Mouse (Mus musculus) midbrain, postnatal 0 days (tissue): Measurements from ENCODE around the gene Ppfia4. TPM values are rescaled to one million over a fixed set of nuclear protein-coding genes. Genes with fewer than 3 reads are reported as not detected.

Experiments
- ATAC-seq: fragments of 200-750 bp; cut with Nextera tagmentation; 2 replicates; pipeline ENCODE4 v1.8.0; 2017; ENCODE audit warnings: moderate number of reproducible peaks, mild to moderate bottlenecking, moderate TSS enrichment, moderate library complexity; ENCODE audit not compliant: low FRiP score
- DNase-seq: peaks from one replicate; pipeline ENCODE4 v3.0.0-alpha.2; 2015; ENCODE audit warnings: low spot score
- H3K27ac ChIP-seq: fragments of 300-500 bp; sonication (generic); 2 replicates; pipeline ENCODE4 v1.5.1; 2014; ENCODE audit warnings: low read depth, mild to moderate bottlenecking, low read length, mixed read lengths
- H3K27me3 ChIP-seq: fragments of 300-500 bp; sonication (generic); 2 replicates; pipeline ENCODE4 v1.6.1; 2014; ENCODE audit warnings: low read length, control low read depth, mixed read lengths; ENCODE audit not compliant: insufficient read depth
- H3K36me3 ChIP-seq: fragments of 300-500 bp; sonication (generic); 2 replicates; pipeline ENCODE4 v1.6.1; 2014; ENCODE audit warnings: low read length, control low read depth, mixed read lengths; ENCODE audit not compliant: insufficient read depth
- H3K4me1 ChIP-seq: fragments of 300-500 bp; sonication (generic); 2 replicates; pipeline ENCODE4 v1.6.1; 2014; ENCODE audit warnings: mild to moderate bottlenecking, control low read depth, antibody characterized with exemption, low read length, mixed read lengths; ENCODE audit not compliant: insufficient read depth
- H3K4me2 ChIP-seq: fragments of 300-500 bp; sonication (generic); 2 replicates; pipeline ENCODE4 v1.6.1; 2014; ENCODE audit warnings: low read depth, mild to moderate bottlenecking, low read length, mixed read lengths; ENCODE audit not compliant: poor library complexity, severe bottlenecking
- H3K4me3 ChIP-seq: fragments of 300-500 bp; sonication (generic); 2 replicates; pipeline ENCODE4 v1.5.1; 2014; ENCODE audit warnings: low read depth, mild to moderate bottlenecking, low read length, moderate library complexity
- H3K9ac ChIP-seq: fragments of 300-500 bp; sonication (generic); replicated peaks from 2 replicates; pipeline ENCODE4 v1.6.1; 2014; ENCODE audit warnings: mild to moderate bottlenecking, low read length, moderate library complexity, mixed read lengths; ENCODE audit not compliant: poor library complexity, severe bottlenecking
- H3K9me3 ChIP-seq: fragments of 300-500 bp; sonication (generic); 2 replicates; pipeline ENCODE4 v1.6.1; 2016; ENCODE audit warnings: low read length, control low read depth
- CTCF ChIP-seq: IDR thresholded peaks from 2 replicates; pipeline ENCODE4 v1.5.1; 2016; ENCODE audit warnings: antibody characterized with exemption, mild to moderate bottlenecking
- WGBS: fragments of 180-500 bp; shearing (Covaris S2); extraction: QIAGEN DNeasy Blood & Tissue Kit; methylation state at CpG from one replicate; pipeline ENCODE4 v1.1.7; 2014; 5-methylcytosine and 5-hydroxymethylcytosine counted together
- polyA plus RNA-seq: library from polyadenylated mRNA; unstranded; fragments of >200 nt; fragmentation: Nextera tagmentation; extraction: Ambion mirVana; gene quantifications from 2 replicates; pipeline ENCODE4 v1.2.1, GENCODE M21; 2015
- total RNA-seq: library from RNA; depleted of rRNA; stranded (reverse); fragments of >200 nt; gene quantifications from 2 replicates; pipeline ENCODE4 v1.2.3, GENCODE M21; 2014

Ppfia4 gene
- total and polyA plus RNA-seq, 2 experiments from 2014 or later = 28.7 to 42.0 TPM

DNA sequence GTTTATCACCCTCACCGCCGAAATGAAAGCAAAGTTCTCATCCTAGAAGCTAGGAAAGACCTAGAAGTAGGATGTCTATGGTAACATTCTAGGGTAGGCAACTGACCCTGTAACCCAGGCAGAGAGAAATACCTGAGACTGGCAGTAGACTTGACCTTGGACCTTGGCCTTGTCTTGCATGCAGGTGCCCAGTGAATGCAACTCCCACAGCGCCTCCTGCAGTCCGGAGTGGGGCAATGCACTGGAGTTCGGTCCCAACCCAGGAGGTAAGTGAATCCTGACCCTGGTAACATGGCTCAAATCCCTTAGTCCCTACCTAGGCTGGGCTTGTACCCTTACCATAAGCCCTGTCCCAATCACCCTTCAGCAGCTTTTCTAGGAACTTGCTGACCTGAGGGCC is 41.8 kb downstream of the Ppfia4 start:
- ATAC-seq (no peak), DNase-seq (no peak)
- Histone ChIP-seq H3K36me3 (no peaks in the 10 kb centered on the region), H3K4me2 (no peak overlapping the region), H3K27me3 (no peaks in the 10 kb centered on the region), H3K4me1 (no peaks in the 10 kb centered on the region), H3K4me3 (no peak overlapping the region), H3K9ac (no peak overlapping the region), H3K27ac (no peak overlapping the region), H3K9me3 (no peaks in the 10 kb centered on the region)
- 59% methylated on average over 5 of the region's 5 CpGs for WGBS
- peak; percentile 38; the same call in 1 of the 2 replicates for TF ChIP-seq CTCF

DNA sequence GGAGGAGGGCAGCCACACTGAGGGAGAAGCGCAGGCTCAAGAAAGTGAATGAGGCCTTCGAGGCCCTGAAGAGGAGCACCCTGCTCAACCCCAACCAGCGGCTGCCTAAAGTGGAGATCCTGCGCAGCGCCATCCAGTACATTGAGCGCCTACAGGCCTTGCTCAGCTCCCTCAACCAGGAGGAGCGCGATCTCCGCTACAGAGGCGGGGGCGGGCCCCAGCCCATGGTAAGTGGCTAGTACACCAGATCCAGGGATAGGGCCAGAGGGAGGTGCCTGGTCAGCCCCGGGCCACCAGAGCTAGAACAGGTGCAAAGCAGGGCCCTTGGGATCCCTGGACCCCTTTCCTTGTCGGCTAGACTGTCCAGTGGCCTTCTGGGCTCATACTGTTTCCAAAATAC is 42.4 kb downstream of the Ppfia4 start:
- no peak overlapping the region for H3K27ac ChIP-seq
- TF ChIP-seq CTCF = no peak
- no peak overlapping the region for H3K9ac ChIP-seq
- ATAC-seq (peak; percentile 34; the same call in 1 of the 2 replicates), DNase-seq (no peak)
- no peaks in the 10 kb centered on the region for H3K4me1 ChIP-seq
- H3K9me3 ChIP-seq = no peaks in the 10 kb centered on the region
- no peaks in the 10 kb centered on the region for H3K27me3 ChIP-seq
- H3K4me3 ChIP-seq = no peak overlapping the region
- no peak overlapping the region for H3K4me2 ChIP-seq
- 95% methylated on average over 12 of the region's 13 CpGs for WGBS
- H3K36me3 ChIP-seq = no peaks in the 10 kb centered on the region

DNA sequence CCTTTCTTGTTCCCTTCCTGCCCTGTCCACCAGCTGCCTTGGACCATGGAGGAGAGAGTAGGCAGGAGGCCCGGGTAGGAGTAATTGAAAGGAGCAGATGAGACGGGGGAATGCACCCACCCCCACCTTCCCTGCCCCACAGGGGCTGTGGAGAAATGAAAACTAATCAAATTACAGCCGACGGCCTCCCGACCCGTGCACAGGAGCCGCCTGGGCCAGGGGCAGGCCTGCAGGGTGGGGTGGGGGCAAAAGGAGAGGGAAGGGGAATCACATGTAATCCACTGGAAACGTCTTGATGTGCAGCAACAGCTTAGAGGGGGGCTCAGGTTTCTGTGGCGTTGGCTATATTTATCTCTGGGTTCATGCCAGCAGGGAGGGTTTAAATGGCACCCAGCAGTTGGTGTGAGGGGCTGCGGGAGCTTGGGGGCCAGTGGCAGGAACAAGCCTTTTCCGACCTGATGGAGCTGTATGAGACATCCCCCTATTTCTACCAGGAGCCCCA is 43.1 kb downstream of the Ppfia4 start, which contains the start of gene Myog:
Gene Myog (plus strand): TSS at position 392 of the 502 bp plus-strand sequence.
- no peak for DNase-seq
- Histone ChIP-seq H3K36me3 (no peaks in the 10 kb centered on the region), H3K27ac (no peak within 1 kb of the TSS), H3K27me3 (no peaks in the 10 kb centered on the region), H3K9me3 (no peaks in the 10 kb centered on the region), H3K4me1 (no peaks in the 10 kb centered on the region), H3K4me3 (no peak within 1 kb of the TSS), H3K4me2 (no peak within 1 kb of the TSS), H3K9ac (no peak within 1 kb of the TSS)
- WGBS = 40% methylated on average over 11 of the region's 11 CpGs
- ATAC-seq = no peak
- no peak for TF ChIP-seq CTCF

DNA sequence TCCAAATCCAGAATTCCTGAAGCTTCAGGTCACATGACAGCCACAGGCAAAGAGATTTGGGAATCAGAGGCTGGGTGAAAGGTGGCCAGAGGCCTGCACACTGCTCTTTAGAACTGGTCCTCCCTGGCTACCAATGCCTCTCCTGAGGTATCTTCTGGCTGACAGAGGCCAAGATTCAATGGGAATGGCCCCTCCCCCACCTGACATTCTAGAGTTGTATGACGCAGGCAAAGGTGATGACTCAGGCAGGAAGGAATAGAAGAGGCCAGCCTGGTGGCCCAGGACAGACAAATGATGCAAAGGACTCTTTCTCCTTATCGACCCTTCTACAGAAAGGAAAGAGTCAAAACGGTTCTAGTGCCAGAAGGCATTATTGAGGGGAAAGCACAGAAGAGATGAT is 44.5 kb downstream of the Ppfia4 start:
- Histone ChIP-seq H3K27me3 (0 out of 2 replicates have a peak, but pooled peaks cover 3% of the 10 kb centered on the region), H3K4me1 (no peaks in the 10 kb centered on the region), H3K36me3 (no peaks in the 10 kb centered on the region), H3K4me2 (no peak overlapping the region), H3K9ac (no peak overlapping the region), H3K27ac (no peak overlapping the region), H3K9me3 (no peaks in the 10 kb centered on the region), H3K4me3 (no peak overlapping the region)
- WGBS = 79% methylated on average over 3 of the region's 3 CpGs
- TF ChIP-seq CTCF = no peak
- ATAC-seq = no peak
- no peak for DNase-seq

DNA sequence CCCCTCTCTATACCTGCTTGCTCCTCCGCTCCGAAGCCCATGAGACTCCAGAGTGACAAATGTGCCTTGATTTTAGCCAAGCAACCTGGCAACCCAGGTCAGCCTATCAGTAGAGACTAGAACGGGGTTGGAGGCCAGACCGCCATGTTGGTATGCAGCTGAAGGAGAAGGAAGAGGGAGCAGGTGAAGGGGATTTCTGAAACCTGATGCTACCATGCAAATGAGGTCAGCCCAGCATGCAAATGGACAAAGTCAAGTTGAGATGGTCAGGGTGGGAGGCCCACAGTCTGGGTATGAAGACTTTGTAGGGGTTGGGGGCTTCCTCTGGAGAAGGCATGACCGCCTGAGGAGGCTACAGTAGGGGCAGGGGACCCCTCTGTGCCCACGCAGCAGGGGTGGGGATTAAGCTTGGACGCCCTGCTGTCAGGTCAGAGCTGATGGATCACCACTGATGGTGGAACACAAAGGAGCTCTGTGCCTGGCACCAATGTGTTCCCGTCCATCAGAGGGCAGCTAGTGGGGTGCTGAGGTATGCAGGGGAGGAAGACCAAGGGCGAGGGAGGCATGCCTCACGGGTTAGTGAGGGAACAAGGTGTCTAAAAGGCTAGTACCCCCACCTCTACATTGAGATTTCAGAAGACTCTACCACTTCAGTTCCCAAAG is 47.1 kb downstream of the Ppfia4 start:
- Histone ChIP-seq H3K4me2 (no peak overlapping the region), H3K36me3 (no peaks in the 10 kb centered on the region), H3K9me3 (no peaks in the 10 kb centered on the region), H3K4me1 (no peaks in the 10 kb centered on the region), H3K27me3 (0 out of 2 replicates have a peak, but pooled peaks cover 3% of the 10 kb centered on the region), H3K4me3 (no peak overlapping the region), H3K27ac (no peak overlapping the region), H3K9ac (no peak overlapping the region)
- DNase-seq = no peak
- no peak for TF ChIP-seq CTCF
- 60% methylated on average over 10 of the region's 10 CpGs for WGBS
- no peak for ATAC-seq

DNA sequence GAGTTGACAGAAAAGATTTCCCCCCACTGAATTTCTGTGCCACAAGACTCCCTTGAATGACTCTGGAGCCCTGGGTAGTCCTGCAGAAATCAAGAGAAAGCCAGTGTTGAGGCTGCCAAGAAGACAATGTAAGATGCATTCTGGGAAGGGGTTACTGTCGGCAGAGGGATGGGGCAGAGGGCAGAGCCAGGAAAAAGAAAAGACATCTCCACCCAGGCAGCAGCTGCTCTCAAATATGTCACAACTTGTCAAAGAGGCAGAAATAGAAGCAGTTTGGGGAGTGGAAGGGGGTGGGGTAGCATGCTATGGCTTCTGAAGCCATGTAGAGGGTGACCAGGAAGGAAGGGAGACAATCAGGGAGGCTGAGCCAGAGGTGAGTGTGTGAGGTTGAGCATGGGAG is 49.6 kb downstream of the Ppfia4 start:
- Histone ChIP-seq H3K36me3 (no peaks in the 10 kb centered on the region), H3K27me3 (0 out of 2 replicates have a peak, but pooled peaks cover 3% of the 10 kb centered on the region), H3K9ac (no peak overlapping the region), H3K27ac (no peak overlapping the region), H3K4me2 (no peak overlapping the region), H3K4me1 (no peaks in the 10 kb centered on the region), H3K9me3 (no peaks in the 10 kb centered on the region), H3K4me3 (no peak overlapping the region)
- no peak for ATAC-seq
- 37% methylated on average over 1 of the region's 1 CpGs for WGBS
- no peak for DNase-seq
- TF ChIP-seq CTCF = no peak
